Mouse (Mus musculus) forebrain, embryonic 16.5 days (tissue): Measurements from ENCODE around the gene Lama1. TPM values are rescaled to one million over a fixed set of nuclear protein-coding genes. Genes with fewer than 3 reads are reported as not detected.
"Not testable (repeated sequence)": the region's sequence is repeated elsewhere in the genome, so short reads cannot be mapped to it uniquely, and the experiment has no call there.

Experiments
- ATAC-seq: fragments of 200-750 bp; cut with Nextera tagmentation; 2 replicates; pipeline ENCODE4 v1.8.0; 2017; ENCODE audit warnings: mild to moderate bottlenecking, moderate library complexity
- H3K27ac ChIP-seq: fragments of 300-500 bp; sonication (generic); 2 replicates; pipeline ENCODE4 v1.5.1; 2014; ENCODE audit warnings: low read length, control low read depth
- H3K27me3 ChIP-seq: fragments of 300-500 bp; sonication (generic); replicated peaks from 2 replicates; pipeline ENCODE4 v1.6.1; 2014; ENCODE audit warnings: low read length; ENCODE audit not compliant: control insufficient read depth, insufficient read depth
- H3K36me3 ChIP-seq: fragments of 300-500 bp; sonication (generic); 2 replicates; pipeline ENCODE4 v1.6.1; 2014; ENCODE audit not compliant: control insufficient read depth, insufficient read depth
- H3K4me1 ChIP-seq: fragments of 300-500 bp; sonication (generic); replicated peaks from 2 replicates; pipeline ENCODE4 v1.6.1; 2014; ENCODE audit warnings: low read length; ENCODE audit not compliant: control insufficient read depth, insufficient read depth
- H3K4me2 ChIP-seq: fragments of 300-500 bp; sonication (generic); 2 replicates; pipeline ENCODE4 v1.6.1; 2014; ENCODE audit warnings: mild to moderate bottlenecking, low read length, control low read depth
- H3K4me3 ChIP-seq: fragments of 300-500 bp; sonication (generic); replicated peaks from 2 replicates; pipeline ENCODE4 v1.5.1; 2014; ENCODE audit warnings: mild to moderate bottlenecking, low read length, control low read depth
- H3K9ac ChIP-seq: fragments of 300-500 bp; sonication (generic); replicated peaks from 2 replicates; pipeline ENCODE4 v1.6.1; 2014; ENCODE audit warnings: low read depth, low read length, control low read depth
- H3K9me3 ChIP-seq: fragments of 300-500 bp; sonication (generic); 2 replicates; pipeline ENCODE4 v1.6.1; 2016; ENCODE audit warnings: low read length; ENCODE audit not compliant: control insufficient read depth
- WGBS: fragments of 180-500 bp; shearing (Covaris S2); extraction: QIAGEN DNeasy Blood & Tissue Kit; methylation state at CpG from one replicate; pipeline ENCODE4 v1.1.7; 2014; 5-methylcytosine and 5-hydroxymethylcytosine counted together
- polyA plus RNA-seq: library from polyadenylated mRNA; unstranded; fragments of >200 nt; fragmentation: Nextera tagmentation; extraction: Ambion mirVana; gene quantifications from 2 replicates; pipeline ENCODE4 v1.2.1, GENCODE M21; 2015

Gene Lama1
- polyA plus RNA-seq, 1 experiment from 2014 or later = 4.7 TPM

- H3K9ac ChIP-seq, H3K4me3 ChIP-seq, H3K36me3 ChIP-seq, H3K4me2 ChIP-seq, ATAC-seq, H3K4me1 ChIP-seq, H3K27me3 ChIP-seq, H3K27ac ChIP-seq, H3K9me3 ChIP-seq: not testable (repeated sequence)
- WGBS = 96% methylated on average over 2 of the region's 2 CpGs
These were observed 144.4 kb downstream of the Lama1 start for GRCm38 (mm10) chr17:67841494-67841893.

- no peak; the same call in 1 of the 2 replicates for ATAC-seq
- no peak overlapping the region for H3K27ac ChIP-seq
These were observed 164.1 kb downstream of the Lama1 start for GRCm38 (mm10) chr17:67861080-67861630.

GRCm38 (mm10) chr17:67861744-67862535 is 164.9 kb downstream of the Lama1 start:
- ATAC-seq = peak; percentile 89
- WGBS = 78% methylated on average over 16 of the region's 16 CpGs

More at GRCm38 (mm10) chr17:67861080-67861630, 164.1 kb downstream of the Lama1 start:
- Histone ChIP-seq H3K36me3 (no peaks in the 10 kb centered on the region), H3K9ac (no peak overlapping the region), H3K27me3 (no peaks in the 10 kb centered on the region), H3K4me2 (no peak overlapping the region), H3K4me3 (no peak overlapping the region), H3K4me1 (peaks cover under 1% of the 10 kb centered on the region), H3K9me3 (no peaks in the 10 kb centered on the region)
- WGBS = 76% methylated on average over 10 of the region's 10 CpGs

DNA sequence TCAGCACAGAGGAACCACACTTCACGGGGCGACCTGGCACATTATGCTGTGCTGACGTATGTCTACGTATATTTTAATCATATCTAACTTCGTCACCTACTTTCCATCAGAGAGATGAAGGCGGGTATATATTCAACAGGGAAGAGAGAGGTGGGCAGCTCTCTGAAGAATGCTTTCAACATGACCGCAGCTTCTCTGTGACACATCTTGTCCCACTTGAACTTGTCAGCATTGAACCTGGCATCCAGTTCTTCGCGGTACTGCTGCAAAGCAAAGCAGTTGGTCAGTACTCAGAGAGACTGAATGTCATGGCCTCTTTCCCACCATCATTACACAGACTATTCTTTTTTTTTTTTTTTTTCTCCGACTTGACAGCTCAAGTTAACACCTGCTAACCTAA is 167.3 kb downstream of the Lama1 start:
- H3K27me3 ChIP-seq = no peaks in the 10 kb centered on the region
- H3K4me3 ChIP-seq = no peak overlapping the region
- WGBS = 93% methylated on average over 10 of the region's 10 CpGs
- no peak overlapping the region for H3K4me2 ChIP-seq
- H3K9me3 ChIP-seq = no peaks in the 10 kb centered on the region
- no peaks in the 10 kb centered on the region for H3K36me3 ChIP-seq
- no peak overlapping the region for H3K9ac ChIP-seq
- peaks cover 5% of the 10 kb centered on the region for H3K4me1 ChIP-seq
- ATAC-seq = no peak
- H3K27ac ChIP-seq = no peak overlapping the region

More at GRCm38 (mm10) chr17:67861744-67862535, 164.9 kb downstream of the Lama1 start:
- no peak overlapping the region for H3K4me2 ChIP-seq
- H3K27me3 ChIP-seq = no peaks in the 10 kb centered on the region
- H3K36me3 ChIP-seq = no peaks in the 10 kb centered on the region
- no peaks in the 10 kb centered on the region for H3K9me3 ChIP-seq
- H3K27ac ChIP-seq = no peak overlapping the region
- no peak overlapping the region for H3K4me3 ChIP-seq
- peaks cover 5% of the 10 kb centered on the region for H3K4me1 ChIP-seq
- H3K9ac ChIP-seq = no peak overlapping the region

GRCm38 (mm10) chr17:67864912-67865311 is 167.9 kb downstream of the Lama1 start:
- ATAC-seq = no peak
- WGBS = 89% methylated on average over 3 of the region's 3 CpGs
- H3K27ac ChIP-seq = no peak overlapping the region

GRCm38 (mm10) chr17:67866026-67866425 is 169.0 kb downstream of the Lama1 start:
- 51% methylated on average over 9 of the region's 9 CpGs for WGBS
- H3K27me3 ChIP-seq = no peaks in the 10 kb centered on the region
- H3K9ac ChIP-seq = no peak overlapping the region
- ATAC-seq = no peak
- H3K27ac ChIP-seq = no peak overlapping the region
- no peaks in the 10 kb centered on the region for H3K9me3 ChIP-seq
- H3K36me3 ChIP-seq = no peaks in the 10 kb centered on the region
- no peak overlapping the region for H3K4me2 ChIP-seq
- H3K4me3 ChIP-seq = no peak overlapping the region
- peaks cover 5% of the 10 kb centered on the region for H3K4me1 ChIP-seq

More at GRCm38 (mm10) chr17:67864912-67865311, 167.9 kb downstream of the Lama1 start:
- H3K4me3 ChIP-seq = no peak overlapping the region
- H3K4me2 ChIP-seq = no peak overlapping the region
- H3K36me3 ChIP-seq = no peaks in the 10 kb centered on the region
- H3K27me3 ChIP-seq = no peaks in the 10 kb centered on the region
- H3K9ac ChIP-seq = no peak overlapping the region
- H3K9me3 ChIP-seq = no peaks in the 10 kb centered on the region
- peaks cover 5% of the 10 kb centered on the region for H3K4me1 ChIP-seq

GRCm38 (mm10) chr17:67866541-67867241 is 169.6 kb downstream of the Lama1 start:
- Histone ChIP-seq H3K4me3 (no peak overlapping the region), H3K9me3 (no peaks in the 10 kb centered on the region), H3K4me2 (no peak overlapping the region), H3K27me3 (no peaks in the 10 kb centered on the region), H3K9ac (no peak overlapping the region), H3K4me1 (peaks cover 5% of the 10 kb centered on the region), H3K27ac (no peak overlapping the region), H3K36me3 (no peaks in the 10 kb centered on the region)
- ATAC-seq = no peak
- 59% methylated on average over 20 of the region's 20 CpGs for WGBS

- H3K4me1 ChIP-seq = peaks cover 5% of the 10 kb centered on the region
- ATAC-seq = peak; percentile 76
- no peaks in the 10 kb centered on the region for H3K36me3 ChIP-seq
- H3K4me3 ChIP-seq = no peak overlapping the region
- no peak overlapping the region for H3K27ac ChIP-seq
- 68% methylated on average over 23 of the region's 23 CpGs for WGBS
- no peaks in the 10 kb centered on the region for H3K9me3 ChIP-seq
- no peaks in the 10 kb centered on the region for H3K27me3 ChIP-seq
- no peak overlapping the region for H3K9ac ChIP-seq
- no peak overlapping the region for H3K4me2 ChIP-seq
These were observed 172.9 kb downstream of the Lama1 start for GRCm38 (mm10) chr17:67869731-67870601.
